Mouse (Mus musculus) layer of hippocampus, adult 9-10 months (tissue): ENCODE data around the gene Tssk2.

Experiments used
- DNase-seq: peaks from one replicate; pipeline ENCODE4 v3.0.0; 2022; ENCODE audit warnings: low spot score

The Tssk2 gene

DNA sequence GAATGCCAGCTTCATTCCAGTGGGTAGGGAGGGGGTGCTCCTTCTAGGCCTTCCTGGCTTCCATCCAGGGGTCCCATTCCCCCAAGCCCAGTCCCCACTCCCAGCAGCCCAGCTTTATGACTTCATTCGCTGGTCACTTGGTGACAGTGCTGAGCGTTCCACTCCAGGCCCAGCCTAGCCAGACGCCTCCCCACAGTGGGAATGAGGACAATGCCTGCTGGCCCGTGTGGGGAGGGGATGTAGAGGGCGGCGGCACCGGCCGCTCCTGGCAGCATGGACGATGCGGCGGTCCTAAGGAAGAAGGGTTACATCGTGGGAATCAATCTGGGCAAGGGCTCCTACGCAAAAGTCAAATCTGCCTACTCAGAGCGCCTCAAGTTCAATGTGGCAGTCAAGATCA lies at the start of gene Tssk2, which contains the start of gene Dgcr2:
Gene Tssk2 (plus strand): TSS at position 176 of the 400 bp plus-strand sequence.
Gene Dgcr2 (minus strand): TSS at position 101 of the 400 bp plus-strand sequence.
- no peak for DNase-seq

DNA sequence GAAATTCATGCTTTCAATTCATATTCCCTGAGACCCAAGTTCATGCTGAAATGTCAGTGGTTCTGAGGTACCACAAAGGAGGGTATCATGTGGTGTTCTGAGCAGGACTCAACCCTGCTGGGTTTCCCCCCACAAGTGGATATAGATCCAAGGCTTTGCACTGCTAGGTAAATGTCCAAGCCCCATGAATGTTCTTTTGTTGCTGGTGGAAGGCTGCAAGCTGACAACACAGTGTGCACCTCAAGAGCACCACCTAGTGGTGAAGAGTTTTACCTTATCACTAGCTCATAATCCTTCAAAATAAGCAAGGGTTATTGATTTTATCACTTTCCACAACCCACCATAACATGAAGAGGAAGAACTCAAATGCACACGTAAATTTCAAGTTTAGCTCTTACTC lies 49.5 kb upstream of the Tssk2 start:
- peak; percentile 65 for DNase-seq

GRCm38 (mm10) chr16:17849486-17849885 lies 49.0 kb upstream of the Tssk2 start:
- no peak for DNase-seq

DNA sequence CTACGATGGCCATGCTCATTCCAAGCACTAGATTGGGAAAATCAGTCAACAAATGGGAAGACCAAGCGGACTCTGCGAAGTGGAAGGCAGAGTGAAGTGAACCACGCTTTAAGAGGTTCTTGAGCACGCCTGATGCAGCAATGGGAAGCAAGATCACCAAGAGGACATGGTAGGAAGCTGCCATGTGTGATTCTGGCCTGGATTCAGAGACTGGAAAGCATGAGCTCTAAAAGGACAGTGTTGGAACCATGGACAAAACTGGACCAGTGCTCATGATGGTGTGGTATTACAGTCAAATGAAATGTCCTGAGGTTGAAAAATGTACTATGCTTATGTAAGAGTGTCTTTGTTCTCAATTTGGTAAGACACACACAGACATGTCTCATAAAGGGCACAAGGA lies 47.1 kb upstream of the Tssk2 start:
- no peak for DNase-seq

- DNase-seq, result no peak
Measured at GRCm38 (mm10) chr16:17851860-17852259, 46.6 kb upstream of the Tssk2 start.

GRCm38 (mm10) chr16:17853263-17853662 lies 45.2 kb upstream of the Tssk2 start:
- DNase-seq, result no peak

DNA sequence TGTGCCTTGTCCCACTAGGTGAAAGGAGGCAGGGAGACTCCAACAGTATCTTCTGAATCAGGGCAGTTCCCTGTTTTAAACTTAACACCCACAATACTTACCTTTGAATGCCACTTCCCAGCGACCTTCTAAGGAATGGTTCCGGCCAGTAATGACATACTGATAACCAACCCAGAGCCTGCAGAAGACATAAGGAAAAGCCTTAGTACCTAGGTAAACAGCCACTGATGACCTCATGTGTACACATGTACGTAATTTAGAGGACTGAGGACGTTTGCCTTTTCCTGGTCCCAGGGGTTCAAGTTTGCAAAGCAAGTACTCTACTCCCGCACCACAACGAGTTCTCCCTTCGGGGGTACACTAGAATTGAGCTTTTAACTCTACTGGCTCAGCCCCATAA lies 41.3 kb upstream of the Tssk2 start:
- DNase-seq, result no peak

GRCm38 (mm10) chr16:17858592-17858991 lies 39.8 kb upstream of the Tssk2 start:
- DNase-seq, result no peak

DNA sequence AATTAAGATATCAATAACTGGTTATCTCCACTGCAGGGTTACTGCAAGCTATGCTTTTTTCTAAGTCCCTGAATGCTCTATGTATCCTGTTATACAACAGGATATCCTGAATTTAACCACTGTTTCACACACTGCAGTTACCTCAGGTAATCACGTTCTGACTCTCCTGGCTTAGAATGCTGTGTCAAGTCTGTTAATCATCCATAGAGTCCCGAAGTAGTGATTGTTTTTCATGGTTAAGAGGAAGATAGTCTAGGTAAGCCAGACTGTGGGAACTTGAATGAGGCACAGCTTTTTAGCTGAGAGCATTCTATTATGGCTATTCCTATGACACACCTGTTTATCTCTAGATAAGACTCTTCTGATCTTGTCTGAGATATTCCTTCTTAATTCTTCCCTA lies 33.1 kb upstream of the Tssk2 start:
- DNase-seq, result no peak

DNA sequence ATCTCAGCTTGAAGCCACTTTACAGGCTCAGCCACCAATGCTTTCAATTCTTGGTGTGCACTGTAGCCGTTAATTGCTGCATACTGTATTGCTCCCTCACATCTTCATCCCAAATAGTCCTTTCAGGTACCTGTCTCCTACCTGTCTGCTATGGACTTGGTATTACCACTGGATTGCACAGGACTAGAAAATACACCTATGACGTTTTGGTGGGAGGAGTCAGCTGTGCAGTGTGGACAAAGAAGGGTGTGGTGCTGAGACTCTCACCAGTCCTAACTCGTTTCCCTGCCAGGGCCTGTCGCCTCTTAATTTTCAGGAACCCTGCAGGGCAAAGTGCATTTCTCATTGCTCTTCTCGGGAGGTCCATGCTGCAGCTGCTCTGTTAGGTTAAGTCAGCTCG lies 32.7 kb upstream of the Tssk2 start:
- DNase-seq, result no peak

DNA sequence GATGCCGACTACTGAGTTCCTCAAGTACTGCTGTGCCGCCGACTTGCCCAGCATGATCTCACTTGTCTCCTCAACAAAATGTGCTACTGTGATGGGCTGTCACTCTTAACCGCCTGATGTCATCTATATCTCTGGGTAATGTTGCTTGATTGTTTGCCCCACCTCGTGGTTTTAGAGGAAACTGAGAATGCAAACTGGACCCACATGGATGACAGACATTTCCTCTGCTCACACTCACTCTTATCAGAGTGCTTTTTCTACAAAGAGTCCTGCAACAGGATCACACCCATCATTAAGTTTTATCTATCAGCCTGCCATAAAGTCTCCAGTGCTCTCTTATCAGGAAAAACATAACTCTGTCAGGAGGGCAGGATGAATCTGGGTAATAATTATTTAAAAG lies 27.2 kb upstream of the Tssk2 start:
- DNase-seq, result no peak

DNA sequence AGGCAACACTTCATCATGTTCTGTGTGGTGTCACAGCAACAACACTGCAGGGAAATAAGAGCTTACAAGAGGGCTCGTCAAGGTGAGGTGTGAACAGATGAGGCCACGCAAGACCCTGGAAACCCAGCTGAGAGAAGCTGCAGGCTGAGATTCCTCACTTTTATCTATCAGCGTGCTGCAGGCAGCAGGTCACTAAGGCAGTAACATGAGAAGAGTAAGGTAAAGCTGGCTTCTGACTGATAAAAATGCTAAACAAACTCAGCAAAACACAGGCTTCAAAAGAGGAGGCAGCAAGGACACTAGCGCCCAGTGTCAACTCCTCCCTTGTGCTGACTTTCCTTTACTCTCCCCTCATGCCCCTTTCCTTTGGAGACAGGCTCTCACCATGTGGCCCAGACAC lies 25.4 kb upstream of the Tssk2 start:
- no peak for DNase-seq

DNA sequence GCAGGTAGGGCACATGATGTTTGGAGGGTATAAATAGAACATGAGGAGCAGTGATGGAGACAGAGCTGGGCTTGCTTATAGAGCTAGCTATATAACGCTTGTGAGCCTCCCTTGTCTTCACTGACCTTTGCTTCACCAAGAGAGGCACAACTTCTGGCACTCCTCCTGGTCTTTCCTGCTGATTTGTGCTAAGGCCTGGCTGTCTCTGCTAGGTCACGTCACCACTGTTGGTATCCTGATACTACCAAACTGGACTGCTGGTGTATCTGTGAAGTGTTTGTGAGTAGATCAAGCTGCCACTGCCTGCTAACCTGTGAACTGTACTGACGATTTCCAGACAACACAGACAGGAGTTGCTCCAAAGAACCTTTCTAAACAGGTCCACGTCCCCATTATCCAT lies 23.3 kb upstream of the Tssk2 start:
- DNase-seq, result no peak

- DNase-seq, result no peak
Measured at GRCm38 (mm10) chr16:17876096-17876495, 22.3 kb upstream of the Tssk2 start.

GRCm38 (mm10) chr16:17879571-17879970 lies 18.9 kb upstream of the Tssk2 start:
- DNase-seq, result no peak

- no peak for DNase-seq
Measured at GRCm38 (mm10) chr16:17882196-17882595, 16.2 kb upstream of the Tssk2 start.

DNA sequence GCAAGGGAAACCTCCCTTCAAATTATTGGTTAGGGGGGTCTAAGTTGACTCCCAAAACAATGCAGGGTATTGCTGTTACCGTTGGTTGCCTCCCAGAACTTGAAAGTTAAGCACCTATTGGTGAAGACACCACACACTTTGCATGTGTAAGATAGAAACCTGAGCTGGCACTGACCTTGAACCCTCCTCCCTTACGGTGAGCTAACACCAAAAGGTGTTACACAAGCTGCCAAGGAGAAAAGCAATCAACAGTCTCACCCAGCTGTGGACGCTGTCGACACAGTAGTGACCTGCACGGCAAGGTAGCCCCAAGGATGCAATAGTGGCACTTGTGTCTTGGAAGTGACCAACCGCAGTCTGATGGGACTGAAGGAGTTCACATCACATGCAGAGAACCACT lies 14.3 kb upstream of the Tssk2 start:
- DNase-seq, result no peak

DNA sequence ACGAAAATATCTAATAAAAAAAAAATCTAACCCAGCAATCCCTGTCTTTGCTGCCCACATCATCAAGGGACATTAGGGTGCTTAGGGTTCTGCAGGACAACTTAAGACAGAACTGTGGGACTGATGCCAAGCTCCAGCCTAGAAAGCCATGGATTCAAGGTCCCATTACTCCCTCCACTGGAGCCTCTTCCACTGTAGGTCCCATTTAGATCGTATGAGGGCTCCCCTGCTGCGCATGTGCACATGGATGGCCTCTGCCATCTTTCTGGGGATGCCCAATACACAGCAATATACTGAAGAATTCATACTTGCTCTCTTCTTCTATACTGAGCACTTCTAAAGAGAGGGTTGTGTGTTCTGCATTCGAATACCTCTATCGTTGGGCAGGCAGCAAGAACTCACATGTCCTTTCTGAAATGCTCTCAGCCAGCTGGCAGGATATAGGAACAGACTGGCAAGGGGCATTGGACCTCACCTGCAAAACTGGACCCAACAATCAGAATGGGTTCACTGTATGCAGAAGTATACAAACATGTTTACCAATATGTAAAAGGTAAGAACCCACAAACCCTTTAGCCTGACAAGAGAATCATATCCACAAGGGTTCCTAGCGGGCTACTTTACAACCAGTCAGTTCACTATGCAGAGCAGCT lies 8.6 kb upstream of the Tssk2 start:
- DNase-seq, result no peak

DNA sequence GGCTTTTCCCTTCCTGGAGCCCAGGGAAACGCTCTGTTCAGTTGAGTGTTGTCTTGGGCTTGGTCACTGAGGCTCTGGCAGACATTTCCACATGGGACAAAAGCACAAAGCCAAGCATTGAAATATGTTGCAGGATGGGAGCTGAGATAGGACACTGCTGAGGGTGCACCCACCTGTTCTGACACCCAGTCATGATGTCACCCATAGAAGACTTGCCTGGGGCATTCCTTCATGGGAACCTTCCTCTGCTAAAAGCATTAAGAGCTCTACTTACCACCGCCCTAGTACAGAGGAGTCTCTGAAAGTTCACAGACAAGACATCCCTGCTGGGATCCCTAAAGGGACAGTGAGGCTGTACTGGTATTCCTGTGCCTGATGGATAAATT lies 8.1 kb upstream of the Tssk2 start:
- no peak for DNase-seq

- no peak for DNase-seq
Measured at GRCm38 (mm10) chr16:17890917-17891566, 7.4 kb upstream of the Tssk2 start.

GRCm38 (mm10) chr16:17891567-17891959 lies 6.9 kb upstream of the Tssk2 start, which contains the start of gene Gm20518:
Gene Gm20518 (minus strand): TSS chr16:17891671.
- DNase-seq, result peak; percentile 93

DNA sequence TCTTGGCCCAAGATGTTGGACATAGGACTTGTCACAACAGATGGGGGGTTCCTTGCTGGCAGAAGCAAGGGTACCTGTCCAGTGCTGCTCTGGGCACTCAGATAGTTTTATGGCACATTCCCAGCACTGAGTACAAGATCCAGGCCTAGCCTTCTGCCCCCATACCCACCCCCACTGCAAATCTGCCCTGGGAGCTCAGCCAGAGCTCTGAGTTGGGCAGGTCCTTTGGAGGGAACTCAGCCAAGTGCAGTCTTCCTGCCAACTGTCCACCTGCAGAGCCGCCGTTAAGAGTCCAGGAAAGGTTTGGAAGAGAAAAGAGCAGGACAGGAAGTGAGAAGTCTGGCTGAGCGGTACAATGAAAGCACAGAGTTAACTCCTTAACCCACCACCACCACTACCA lies 5.8 kb upstream of the Tssk2 start:
- DNase-seq, result no peak

DNA sequence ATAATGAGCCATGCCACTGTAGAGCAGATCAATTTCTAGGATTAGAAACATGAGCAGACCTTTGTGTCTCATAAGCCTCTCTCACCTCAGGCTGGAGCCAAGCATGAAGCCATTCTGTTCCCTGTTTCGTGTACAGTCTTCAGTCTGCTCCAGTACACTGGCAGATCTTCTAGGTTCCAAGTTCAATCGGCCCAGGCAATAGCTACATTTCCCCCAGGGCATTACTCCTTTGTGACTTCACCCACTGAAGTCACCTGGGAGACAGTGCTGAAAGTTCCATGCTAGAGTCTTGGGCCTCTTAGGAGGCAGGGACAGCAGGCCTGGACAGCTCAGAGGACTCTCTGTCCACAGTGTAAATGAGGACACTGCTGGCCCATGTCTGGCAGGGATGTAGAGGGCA lies 4.5 kb upstream of the Tssk2 start, which contains the start of gene Tssk1:
Gene Tssk1 (plus strand): TSS at position 301 of the 400 bp plus-strand sequence.
- DNase-seq, result no peak

- DNase-seq, result no peak
Measured at GRCm38 (mm10) chr16:17896091-17896490, 2.3 kb upstream of the Tssk2 start.
